Mouse (Mus musculus): Measurements from ENCODE around the gene Hist1h4h. TPM values are rescaled to one million over a fixed set of nuclear protein-coding genes. Genes with fewer than 3 reads are reported as not detected.

Gene Hist1h4h
- polyA plus RNA-seq, 1 experiment from 2014 or later, result 7.2 TPM

Small RNAs within 50 kb of the gene (microRNA-seq; reads per million reads assigned to microRNA genes)
- gene Gm44297, result not detected
- not detected for gene Gm44359
- gene Gm44394, result not detected
- not detected for gene n-TStga1

Other genes starting within 250 kb of the Hist1h4h start
- 64.1 and 65.6 TPM in 2 replicates for gene Zfp322a, start 161.8 kb upstream of the Hist1h4h start, polyA plus RNA-seq (2016; fragmentation: Nextera tagmentation; extraction: Ambion mirVana)
- 13.0 and 13.2 TPM in 2 replicates for gene Abt1, start 107.2 kb upstream of the Hist1h4h start, polyA plus RNA-seq (2016; fragmentation: Nextera tagmentation; extraction: Ambion mirVana)
- gene Btn1a1, start 65.1 kb upstream of the Hist1h4h start, polyA plus RNA-seq (2016; fragmentation: Nextera tagmentation; extraction: Ambion mirVana), result 0.18 and 0.36 TPM in 2 replicates
- gene Btn2a2, start 42.2 kb upstream of the Hist1h4h start, polyA plus RNA-seq (2016; fragmentation: Nextera tagmentation; extraction: Ambion mirVana), result 0.23 and 0.36 TPM in 2 replicates
- 9.3 and 10.7 TPM in 2 replicates for gene Hist1h2af, start 2.9 kb downstream of the Hist1h4h start, polyA plus RNA-seq (2016; fragmentation: Nextera tagmentation; extraction: Ambion mirVana)
- gene Hist1h3g, start 4.4 kb downstream of the Hist1h4h start, polyA plus RNA-seq (2016; fragmentation: Nextera tagmentation; extraction: Ambion mirVana), result 7.2 and 8.3 TPM in 2 replicates
- 0.87 and 0.95 TPM in 2 replicates for gene Hist1h2bh, start 12.3 kb downstream of the Hist1h4h start, polyA plus RNA-seq (2016; fragmentation: Nextera tagmentation; extraction: Ambion mirVana)
- 0.99 and 1.5 TPM in 2 replicates for gene Hist1h3f, start 13.0 kb downstream of the Hist1h4h start, polyA plus RNA-seq (2016; fragmentation: Nextera tagmentation; extraction: Ambion mirVana)
- gene Hist1h4f, start 20.6 kb downstream of the Hist1h4h start, polyA plus RNA-seq (2016; fragmentation: Nextera tagmentation; extraction: Ambion mirVana), result 0.74 and 1.4 TPM in 2 replicates
- gene Hist1h1d, start 22.2 kb downstream of the Hist1h4h start, polyA plus RNA-seq (2016; fragmentation: Nextera tagmentation; extraction: Ambion mirVana), result 0.47 and 0.56 TPM in 2 replicates
- gene Hist1h3e, start 31.3 kb downstream of the Hist1h4h start, polyA plus RNA-seq (2016; fragmentation: Nextera tagmentation; extraction: Ambion mirVana), result 5.7 and 7.6 TPM in 2 replicates
- gene Hist1h2ae, start 40.2 kb downstream of the Hist1h4h start, polyA plus RNA-seq (2016; fragmentation: Nextera tagmentation; extraction: Ambion mirVana), result 115 and 138 TPM in 2 replicates
- 8.9 and 11.4 TPM in 2 replicates for gene Hist1h2bg, start 40.3 kb downstream of the Hist1h4h start, polyA plus RNA-seq (2016; fragmentation: Nextera tagmentation; extraction: Ambion mirVana)
- 7.2 and 9.5 TPM in 2 replicates for gene Hist1h2bf, start 43.1 kb downstream of the Hist1h4h start, polyA plus RNA-seq (2016; fragmentation: Nextera tagmentation; extraction: Ambion mirVana)
- 1.3 and 3.7 TPM in 2 replicates for gene Hist1h2ad, start 43.3 kb downstream of the Hist1h4h start, polyA plus RNA-seq (2016; fragmentation: Nextera tagmentation; extraction: Ambion mirVana)
- gene Hist1h3d, start 44.7 kb downstream of the Hist1h4h start, polyA plus RNA-seq (2016; fragmentation: Nextera tagmentation; extraction: Ambion mirVana), result 5.8 and 6.6 TPM in 2 replicates
- 137 and 142 TPM in 2 replicates for gene Hist1h4d, start 50.5 kb downstream of the Hist1h4h start, polyA plus RNA-seq (2016; fragmentation: Nextera tagmentation; extraction: Ambion mirVana)
- gene Hist1h2be, start 90.1 kb downstream of the Hist1h4h start, polyA plus RNA-seq (2016; fragmentation: Nextera tagmentation; extraction: Ambion mirVana), result 3.0 and 3.7 TPM in 2 replicates
- 26.3 and 26.6 TPM in 2 replicates for gene Hist1h1e, start 91.5 kb downstream of the Hist1h4h start, polyA plus RNA-seq (2016; fragmentation: Nextera tagmentation; extraction: Ambion mirVana)
- 1.4 and 1.6 TPM in 2 replicates for gene Hist1h2ac, start 152.9 kb downstream of the Hist1h4h start, polyA plus RNA-seq (2016; fragmentation: Nextera tagmentation; extraction: Ambion mirVana)
- gene Hist1h2bc, start 153.1 kb downstream of the Hist1h4h start, polyA plus RNA-seq (2016; fragmentation: Nextera tagmentation; extraction: Ambion mirVana), result 34.6 and 36.5 TPM in 2 replicates
- gene Hist1h1t, start 164.8 kb downstream of the Hist1h4h start, polyA plus RNA-seq (2016; fragmentation: Nextera tagmentation; extraction: Ambion mirVana), result not detected in 2 replicates
- 6.1 and 9.8 TPM in 2 replicates for gene Hist1h4c, start 167.4 kb downstream of the Hist1h4h start, polyA plus RNA-seq (2016; fragmentation: Nextera tagmentation; extraction: Ambion mirVana)
- gene Hfe, start 179.8 kb downstream of the Hist1h4h start, polyA plus RNA-seq (2016; fragmentation: Nextera tagmentation; extraction: Ambion mirVana), result 2.0 and 2.5 TPM in 2 replicates
- 15.2 and 15.9 TPM in 2 replicates for gene Hist1h1c, start 207.8 kb downstream of the Hist1h4h start, polyA plus RNA-seq (2016; fragmentation: Nextera tagmentation; extraction: Ambion mirVana)
- 11.1 and 13.8 TPM in 2 replicates for gene Hist1h3c, start 214.6 kb downstream of the Hist1h4h start, polyA plus RNA-seq (2016; fragmentation: Nextera tagmentation; extraction: Ambion mirVana)
- 2.2 and 3.5 TPM in 2 replicates for gene Hist1h2bb, start 215.7 kb downstream of the Hist1h4h start, polyA plus RNA-seq (2016; fragmentation: Nextera tagmentation; extraction: Ambion mirVana)
- gene Hist1h2ab, start 220.1 kb downstream of the Hist1h4h start, polyA plus RNA-seq (2016; fragmentation: Nextera tagmentation; extraction: Ambion mirVana), result 59.9 and 73.2 TPM in 2 replicates
- gene Hist1h3b, start 221.2 kb downstream of the Hist1h4h start, polyA plus RNA-seq (2016; fragmentation: Nextera tagmentation; extraction: Ambion mirVana), result 14.0 and 15.8 TPM in 2 replicates
- gene Hist1h4b, start 226.0 kb downstream of the Hist1h4h start, polyA plus RNA-seq (2016; fragmentation: Nextera tagmentation; extraction: Ambion mirVana), result 5.3 and 8.2 TPM in 2 replicates
- 0.88 TPM in 1 of 2 replicates, not detected in the other for gene Hist1h4a, start 230.2 kb downstream of the Hist1h4h start, polyA plus RNA-seq (2016; fragmentation: Nextera tagmentation; extraction: Ambion mirVana)
- 5.1 and 5.2 TPM in 2 replicates for gene Hist1h3a, start 231.3 kb downstream of the Hist1h4h start, polyA plus RNA-seq (2016; fragmentation: Nextera tagmentation; extraction: Ambion mirVana)
- 3.3 and 4.0 TPM in 2 replicates for gene Hist1h1a, start 232.6 kb downstream of the Hist1h4h start, polyA plus RNA-seq (2016; fragmentation: Nextera tagmentation; extraction: Ambion mirVana)
- gene Trim38, start 238.9 kb downstream of the Hist1h4h start, polyA plus RNA-seq (2016; fragmentation: Nextera tagmentation; extraction: Ambion mirVana), result 0.18 TPM in 1 of 2 replicates, not detected in the other